Mouse (Mus musculus) limb, embryonic 10.5 days (tissue): Measurements from ENCODE around the gene Kcnj1. TPM values are rescaled to one million over a fixed set of nuclear protein-coding genes. Genes with fewer than 3 reads are reported as not detected.

Experiments
- DNase-seq: peaks from one replicate; pipeline ENCODE4 v3.0.0-alpha.2; 2017; ENCODE audit warnings: low spot score
- H3K27ac ChIP-seq: fragments of 300-500 bp; sonication (generic); 2 replicates; pipeline ENCODE4 v1.5.1; 2016; ENCODE audit warnings: mild to moderate bottlenecking
- H3K27me3 ChIP-seq: fragments of 300-500 bp; sonication (generic); 2 replicates; pipeline ENCODE4 v1.6.1; 2016; ENCODE audit warnings: low read depth, mild to moderate bottlenecking; ENCODE audit not compliant: poor library complexity, severe bottlenecking
- H3K36me3 ChIP-seq: fragments of 300-500 bp; sonication (generic); 2 replicates; pipeline ENCODE4 v1.6.1; 2016; ENCODE audit warnings: mild to moderate bottlenecking, moderate library complexity
- H3K4me1 ChIP-seq: fragments of 300-500 bp; sonication (generic); 2 replicates; pipeline ENCODE4 v1.6.1; 2016
- H3K4me3 ChIP-seq: fragments of 300-500 bp; sonication (generic); 2 replicates; pipeline ENCODE4 v1.5.1; 2016; ENCODE audit warnings: mild to moderate bottlenecking, moderate library complexity
- H3K9me3 ChIP-seq: fragments of 300-500 bp; sonication (generic); replicated peaks from 2 replicates; pipeline ENCODE4 v1.6.1; 2016; ENCODE audit warnings: mild to moderate bottlenecking
- WGBS: fragments of 180-500 bp; shearing (Covaris S2); methylation state at CpG from one replicate; pipeline ENCODE4 v1.1.7; 2016; 5-methylcytosine and 5-hydroxymethylcytosine counted together
- polyA plus RNA-seq: library from polyadenylated mRNA; unstranded; fragments of >200 nt; fragmentation: Nextera tagmentation; extraction: Ambion mirVana; gene quantifications from 2 replicates; pipeline ENCODE4 v1.2.1, GENCODE M21; 2016

The Kcnj1 gene
- not detected in 2 replicates for polyA plus RNA-seq

- WGBS: 86% methylated on average over 6 of the region's 6 CpGs
- Histone ChIP-seq H3K4me3 (no peak within 1 kb of the TSS), H3K9me3 (no peaks in the 10 kb centered on the region), H3K27me3 (no peaks in the 10 kb centered on the region), H3K4me1 (no peaks in the 10 kb centered on the region), H3K27ac (no peak within 1 kb of the TSS), H3K36me3 (no peaks in the 10 kb centered on the region)
- DNase-seq: no peak
Observed at GRCm38 (mm10) chr9:32372202-32372601, at the start of gene Kcnj1. Kcnj1 (plus strand) TSS chr9:32372493.

DNA sequence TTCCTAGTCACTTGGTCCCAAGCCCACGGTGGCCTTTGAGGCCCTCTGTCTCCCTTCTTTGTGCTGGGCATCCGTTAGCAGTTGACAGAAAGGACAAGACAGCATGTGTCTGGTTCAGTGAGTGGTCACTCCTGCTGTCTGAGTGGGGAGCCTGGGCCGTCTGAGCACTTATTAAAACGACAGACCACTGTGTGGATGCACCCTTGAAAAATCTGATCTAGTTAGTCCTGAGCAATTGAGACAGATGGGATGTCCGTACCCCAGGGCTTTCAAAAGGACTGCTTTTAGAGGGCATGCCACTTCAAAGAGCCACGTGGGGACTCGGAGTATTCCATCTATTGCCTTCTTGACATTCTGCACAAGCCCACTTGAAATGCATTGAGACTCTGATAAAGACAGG lies 48.7 kb upstream of the Kcnj1 start:
- WGBS: 52% methylated on average over 7 of the region's 7 CpGs
- no peak overlapping the region for H3K27ac ChIP-seq
- no peaks in the 10 kb centered on the region for H3K9me3 ChIP-seq
- no peak overlapping the region for H3K4me3 ChIP-seq
- no peaks in the 10 kb centered on the region for H3K36me3 ChIP-seq
- H3K27me3 ChIP-seq: no peaks in the 10 kb centered on the region
- no peak for DNase-seq
- peaks cover 5% of the 10 kb centered on the region; the same call in 1 of the 2 replicates for H3K4me1 ChIP-seq

DNA sequence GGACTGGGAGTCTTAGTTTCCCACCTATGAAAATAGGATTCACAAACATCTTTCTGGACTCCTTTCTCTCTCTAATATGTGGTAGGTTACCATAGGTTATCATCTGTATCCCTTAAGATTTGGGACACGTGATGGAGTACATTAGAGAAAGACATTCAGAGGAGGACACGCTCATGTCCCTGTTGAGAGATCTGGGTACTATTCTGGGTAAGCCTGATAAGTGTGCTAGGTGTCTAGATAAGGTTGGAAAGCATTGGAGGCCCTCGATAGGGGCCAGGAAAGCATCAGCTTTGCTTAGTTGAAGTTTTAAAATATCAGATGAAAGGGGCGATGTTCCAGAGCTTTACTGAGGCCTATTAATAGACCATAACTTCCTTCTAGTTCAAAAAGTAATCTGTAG lies 43.5 kb upstream of the Kcnj1 start:
- Histone ChIP-seq H3K9me3 (no peaks in the 10 kb centered on the region), H3K27ac (no peak overlapping the region), H3K27me3 (no peaks in the 10 kb centered on the region), H3K4me3 (no peak overlapping the region), H3K36me3 (no peaks in the 10 kb centered on the region), H3K4me1 (0 out of 2 replicates have a peak, but pooled peaks cover 2% of the 10 kb centered on the region)
- 86% methylated on average over 4 of the region's 4 CpGs for WGBS
- no peak for DNase-seq

- DNase-seq: no peak
- Histone ChIP-seq H3K9me3 (0 out of 2 replicates have a peak, but pooled peaks cover 2% of the 10 kb centered on the region), H3K27me3 (no peaks in the 10 kb centered on the region), H3K4me3 (no peak overlapping the region), H3K36me3 (no peaks in the 10 kb centered on the region), H3K4me1 (0 out of 2 replicates have a peak, but pooled peaks cover 2% of the 10 kb centered on the region), H3K27ac (no peak overlapping the region)
- 89% methylated on average over 5 of the region's 5 CpGs for WGBS
Observed at GRCm38 (mm10) chr9:32331162-32331561, 41.1 kb upstream of the Kcnj1 start.

- H3K27me3 ChIP-seq: peaks cover 5% of the 10 kb centered on the region; the same call in 1 of the 2 replicates
- no peak overlapping the region for H3K27ac ChIP-seq
- no peak overlapping the region for H3K4me3 ChIP-seq
- 81% methylated on average over 13 of the region's 13 CpGs for WGBS
- no peaks in the 10 kb centered on the region for H3K36me3 ChIP-seq
- no peak for DNase-seq
- 0 out of 2 replicates have a peak, but pooled peaks cover 2% of the 10 kb centered on the region for H3K9me3 ChIP-seq
- H3K4me1 ChIP-seq: 0 out of 2 replicates have a peak, but pooled peaks cover 2% of the 10 kb centered on the region
Observed at GRCm38 (mm10) chr9:32335389-32336150, 36.7 kb upstream of the Kcnj1 start.

GRCm38 (mm10) chr9:32340831-32341230 lies 31.5 kb upstream of the Kcnj1 start:
- DNase-seq: no peak
- Histone ChIP-seq H3K27ac (no peak overlapping the region), H3K4me3 (no peak overlapping the region), H3K4me1 (peaks cover 16% of the 10 kb centered on the region), H3K36me3 (no peaks in the 10 kb centered on the region), H3K9me3 (no peaks in the 10 kb centered on the region), H3K27me3 (peaks cover 58% of the 10 kb centered on the region)
- WGBS: 62% methylated on average over 5 of the region's 5 CpGs

GRCm38 (mm10) chr9:32342929-32343328 lies 29.4 kb upstream of the Kcnj1 start:
- 25% methylated on average over 8 of the region's 8 CpGs for WGBS

GRCm38 (mm10) chr9:32344051-32344450 lies 28.2 kb upstream of the Kcnj1 start, which contains the start of gene Kcnj5:
Kcnj5 (minus strand) TSS chr9:32344350.
- Histone ChIP-seq H3K36me3 (no peaks in the 10 kb centered on the region), H3K27ac (no peak within 1 kb of the TSS), H3K27me3 (peaks cover 65% of the 10 kb centered on the region), H3K9me3 (no peaks in the 10 kb centered on the region), H3K4me1 (peaks cover 42% of the 10 kb centered on the region), H3K4me3 (peak within 1 kb of the TSS; percentile 44)
- 2% methylated on average over 19 of the region's 20 CpGs for WGBS
- peak; percentile 49 for DNase-seq

More at GRCm38 (mm10) chr9:32342929-32343328, 29.4 kb upstream of the Kcnj1 start:
- no peaks in the 10 kb centered on the region for H3K9me3 ChIP-seq
- H3K4me3 ChIP-seq: no peak overlapping the region
- no peak overlapping the region for H3K27ac ChIP-seq
- H3K36me3 ChIP-seq: no peaks in the 10 kb centered on the region
- peaks cover 65% of the 10 kb centered on the region for H3K27me3 ChIP-seq
- peaks cover 32% of the 10 kb centered on the region for H3K4me1 ChIP-seq
- no peak for DNase-seq

DNA sequence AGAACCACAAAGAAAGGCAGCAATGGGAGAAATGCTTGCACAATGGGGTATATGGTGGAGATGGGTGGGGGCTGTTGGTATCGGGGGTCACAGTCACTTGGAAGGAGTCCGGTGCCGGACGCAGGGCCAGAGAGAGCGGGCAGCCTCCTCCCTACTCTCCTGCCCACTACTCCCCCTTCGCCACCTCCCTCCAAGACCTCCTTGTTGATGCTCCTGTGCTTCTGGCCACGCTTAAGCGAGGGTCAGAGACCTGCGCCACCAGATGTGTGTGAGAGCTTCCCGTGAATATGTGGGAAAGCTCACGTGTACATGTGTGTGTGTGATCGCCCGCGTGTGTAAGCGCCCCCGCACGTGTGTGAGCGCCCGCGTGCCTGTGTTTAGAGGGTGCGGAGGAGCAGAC lies 27.8 kb upstream of the Kcnj1 start:
- H3K36me3 ChIP-seq: no peaks in the 10 kb centered on the region
- H3K9me3 ChIP-seq: no peaks in the 10 kb centered on the region
- peaks cover 65% of the 10 kb centered on the region for H3K27me3 ChIP-seq
- H3K27ac ChIP-seq: no peak overlapping the region
- WGBS: 2% methylated on average over 21 of the region's 21 CpGs
- peaks cover 45% of the 10 kb centered on the region for H3K4me1 ChIP-seq
- DNase-seq: no peak
- H3K4me3 ChIP-seq: peak overlapping the region; percentile 44

GRCm38 (mm10) chr9:32348096-32348495 lies 24.2 kb upstream of the Kcnj1 start:
- no peaks in the 10 kb centered on the region for H3K9me3 ChIP-seq
- no peak overlapping the region for H3K4me3 ChIP-seq
- no peak overlapping the region for H3K27ac ChIP-seq
- peaks cover 51% of the 10 kb centered on the region for H3K4me1 ChIP-seq
- 57% methylated on average over 8 of the region's 8 CpGs for WGBS
- H3K36me3 ChIP-seq: no peaks in the 10 kb centered on the region
- no peak for DNase-seq
- peaks cover 40% of the 10 kb centered on the region for H3K27me3 ChIP-seq

GRCm38 (mm10) chr9:32349344-32349743 lies 22.9 kb upstream of the Kcnj1 start:
- Histone ChIP-seq H3K36me3 (no peaks in the 10 kb centered on the region), H3K9me3 (no peaks in the 10 kb centered on the region), H3K4me3 (no peak overlapping the region), H3K4me1 (peaks cover 42% of the 10 kb centered on the region), H3K27me3 (peaks cover 28% of the 10 kb centered on the region), H3K27ac (no peak overlapping the region)
- 90% methylated on average over 10 of the region's 10 CpGs for WGBS
- DNase-seq: no peak

DNA sequence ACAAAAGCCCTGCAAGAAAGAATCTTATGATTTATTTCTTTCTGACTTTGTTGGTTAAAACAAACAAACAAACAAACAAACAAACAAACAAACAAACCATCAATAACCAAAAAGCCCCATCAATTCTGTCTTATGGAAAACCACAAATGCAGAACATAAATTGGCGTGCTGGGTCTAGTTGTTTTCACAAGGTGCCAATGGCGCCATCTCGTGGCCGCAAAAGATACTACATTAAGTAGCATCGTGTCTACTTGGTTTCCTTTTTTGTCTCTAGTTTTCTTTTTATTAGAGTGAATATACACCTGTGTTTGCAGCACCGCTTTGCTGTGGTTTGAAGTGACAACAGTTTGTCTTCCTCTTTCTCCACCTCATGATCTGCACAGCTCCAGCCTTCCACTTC lies 22.0 kb upstream of the Kcnj1 start:
- Histone ChIP-seq H3K27ac (no peak overlapping the region), H3K36me3 (no peaks in the 10 kb centered on the region), H3K4me1 (peaks cover 36% of the 10 kb centered on the region), H3K9me3 (no peaks in the 10 kb centered on the region), H3K27me3 (peaks cover 18% of the 10 kb centered on the region), H3K4me3 (no peak overlapping the region)
- WGBS: 7% methylated on average over 6 of the region's 6 CpGs
- peak; percentile 74 for DNase-seq

- WGBS: 71% methylated on average over 1 of the region's 1 CpGs
- Histone ChIP-seq H3K4me1 (no peaks in the 10 kb centered on the region), H3K36me3 (no peaks in the 10 kb centered on the region)
Observed at GRCm38 (mm10) chr9:32360770-32361169, 11.5 kb upstream of the Kcnj1 start.

More at GRCm38 (mm10) chr9:32360770-32361169, 11.5 kb upstream of the Kcnj1 start:
- no peaks in the 10 kb centered on the region for H3K9me3 ChIP-seq
- no peak for DNase-seq
- H3K27ac ChIP-seq: no peak overlapping the region
- H3K27me3 ChIP-seq: no peaks in the 10 kb centered on the region
- no peak overlapping the region for H3K4me3 ChIP-seq
